Mouse (Mus musculus) brown adipose tissue, adult 24 weeks (tissue): ENCODE results near the gene Smim14. TPM values are rescaled to one million over a fixed set of nuclear protein-coding genes. Genes with fewer than 3 reads are reported as not detected.

Source experiments
- H3K27ac ChIP-seq: fragments of 200-500 bp; replicated peaks from 2 replicates; pipeline ENCODE4 v1.5.1; 2012; ENCODE audit warnings: low read depth, mild to moderate bottlenecking, low read length
- H3K4me1 ChIP-seq: fragments of 200-500 bp; 2 replicates; pipeline ENCODE4 v1.6.1; 2012; ENCODE audit warnings: low read length, mixed read lengths; ENCODE audit not compliant: control insufficient read depth, insufficient read depth, insufficient read length
- H3K4me3 ChIP-seq: fragments of 200-500 bp; 2 replicates; pipeline ENCODE4 v1.5.1; 2012; ENCODE audit warnings: low read depth, mild to moderate bottlenecking, low read length, moderate library complexity; ENCODE audit not compliant: insufficient read depth
- polyA plus RNA-seq: library from polyadenylated mRNA; stranded (reverse); fragments of >200 nt; gene quantifications from 2 replicates; pipeline ENCODE4 v1.2.4, GENCODE M21; 2012; ENCODE audit not compliant: missing spikeins, insufficient read depth, insufficient read length

The Smim14 gene
- polyA plus RNA-seq, 1 experiment: 85.9 TPM

GRCm38 (mm10) chr5:65460361-65460760 lies 76.6 kb downstream of the Smim14 start:
- no peaks in the 10 kb centered on the region for H3K4me1 ChIP-seq
- no peak overlapping the region for H3K27ac ChIP-seq
- H3K4me3 ChIP-seq: no peak overlapping the region

GRCm38 (mm10) chr5:65459454-65459853 lies 77.5 kb downstream of the Smim14 start:
- H3K4me3 ChIP-seq: no peak overlapping the region
- no peaks in the 10 kb centered on the region for H3K4me1 ChIP-seq
- H3K27ac ChIP-seq: no peak overlapping the region

GRCm38 (mm10) chr5:65457846-65458245 lies 79.1 kb downstream of the Smim14 start:
- peak overlapping the region; percentile 24 for H3K27ac ChIP-seq
- no peak overlapping the region for H3K4me3 ChIP-seq
- no peaks in the 10 kb centered on the region for H3K4me1 ChIP-seq

GRCm38 (mm10) chr5:65457086-65457827 lies 79.7 kb downstream of the Smim14 start:
- Histone ChIP-seq H3K4me3 (no peak overlapping the region), H3K27ac (peak overlapping the region; percentile 24), H3K4me1 (no peaks in the 10 kb centered on the region)

- Histone ChIP-seq H3K4me1 (no peaks in the 10 kb centered on the region), H3K4me3 (no peak overlapping the region), H3K27ac (0 out of 2 replicates have a peak overlapping the region, but pooled peaks have one; percentile 17)
Measured at GRCm38 (mm10) chr5:65454771-65455170, 82.2 kb downstream of the Smim14 start.

GRCm38 (mm10) chr5:65448941-65449340 lies 88.0 kb downstream of the Smim14 start:
- no peaks in the 10 kb centered on the region for H3K4me1 ChIP-seq
- H3K27ac ChIP-seq: no peak overlapping the region
- H3K4me3 ChIP-seq: no peak overlapping the region

- Histone ChIP-seq H3K4me1 (no peaks in the 10 kb centered on the region), H3K4me3 (no peak overlapping the region), H3K27ac (no peak overlapping the region)
Measured at GRCm38 (mm10) chr5:65447826-65448225, 89.2 kb downstream of the Smim14 start.

GRCm38 (mm10) chr5:65446756-65447155 lies 90.2 kb downstream of the Smim14 start:
- Histone ChIP-seq H3K27ac (no peak overlapping the region), H3K4me1 (no peaks in the 10 kb centered on the region), H3K4me3 (no peak overlapping the region)

- Histone ChIP-seq H3K27ac (no peak overlapping the region), H3K4me1 (no peaks in the 10 kb centered on the region), H3K4me3 (no peak overlapping the region)
Measured at GRCm38 (mm10) chr5:65444981-65445380, 92.0 kb downstream of the Smim14 start.

- Histone ChIP-seq H3K4me1 (peaks cover 3% of the 10 kb centered on the region; the same call in 1 of the 2 replicates), H3K4me3 (no peak overlapping the region), H3K27ac (no peak overlapping the region)
Measured at GRCm38 (mm10) chr5:65438041-65438440, 98.9 kb downstream of the Smim14 start.

- H3K4me3 ChIP-seq: peak within 1 kb of the TSS; percentile 95
- H3K27ac ChIP-seq: peak within 1 kb of the TSS; percentile 72
- peaks cover 3% of the 10 kb centered on the region; the same call in 1 of the 2 replicates for H3K4me1 ChIP-seq
Measured at GRCm38 (mm10) chr5:65435806-65436561, 101.0 kb downstream of the Smim14 start, which contains the start of gene Ugdh. Gene Ugdh, minus strand, starts transcription at chr5:65435949.

GRCm38 (mm10) chr5:65435363-65435805 lies 101.6 kb downstream of the Smim14 start:
- H3K27ac ChIP-seq: no peak overlapping the region
- peak overlapping the region; percentile 95 for H3K4me3 ChIP-seq
- H3K4me1 ChIP-seq: peaks cover 3% of the 10 kb centered on the region; the same call in 1 of the 2 replicates

- Histone ChIP-seq H3K4me3 (peak overlapping the region; percentile 95), H3K27ac (no peak overlapping the region)
Measured at GRCm38 (mm10) chr5:65434471-65435362, 102.3 kb downstream of the Smim14 start.

GRCm38 (mm10) chr5:65429441-65429840 lies 107.5 kb downstream of the Smim14 start:
- H3K27ac ChIP-seq: no peak overlapping the region
- no peaks in the 10 kb centered on the region for H3K4me1 ChIP-seq
- H3K4me3 ChIP-seq: no peak overlapping the region

More at GRCm38 (mm10) chr5:65434471-65435362, 102.3 kb downstream of the Smim14 start:
- H3K4me1 ChIP-seq: peaks cover 3% of the 10 kb centered on the region; the same call in 1 of the 2 replicates

- Histone ChIP-seq H3K4me1 (no peaks in the 10 kb centered on the region), H3K27ac (no peak overlapping the region), H3K4me3 (no peak overlapping the region)
Measured at GRCm38 (mm10) chr5:65428321-65428720, 108.7 kb downstream of the Smim14 start.
